Mouse (Mus musculus) thymus, postnatal 36 days (tissue): Measurements from ENCODE around the gene Ppp1r35.

Experiments
- DNase-seq, 2 experiments: peaks; one replicate each; pipeline ENCODE4 v3.0.0; 2022; ENCODE audit warnings: mixed read lengths in 2 of 2

The Ppp1r35 gene

DNA sequence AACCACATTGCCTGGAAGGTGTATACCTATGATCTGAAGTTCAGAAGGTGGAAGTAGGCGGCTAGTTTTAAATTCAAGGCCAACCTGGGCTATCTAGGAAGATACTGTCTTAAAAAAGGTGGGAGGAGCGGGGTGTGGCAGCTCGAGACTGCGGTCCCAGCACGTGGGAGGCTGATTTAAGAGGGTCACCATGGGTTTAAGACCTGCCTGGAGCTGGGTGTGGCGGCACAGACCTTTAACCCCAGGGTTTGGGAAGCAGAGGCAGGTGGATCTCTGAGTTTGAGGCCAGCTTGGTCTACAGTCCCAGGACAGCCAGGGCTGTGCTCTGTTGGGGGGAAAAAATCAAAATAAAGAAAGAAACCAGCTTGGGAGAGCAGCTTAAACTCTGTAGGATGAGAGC lies 26.7 kb upstream of the Ppp1r35 start:
- DNase-seq = no peak

DNA sequence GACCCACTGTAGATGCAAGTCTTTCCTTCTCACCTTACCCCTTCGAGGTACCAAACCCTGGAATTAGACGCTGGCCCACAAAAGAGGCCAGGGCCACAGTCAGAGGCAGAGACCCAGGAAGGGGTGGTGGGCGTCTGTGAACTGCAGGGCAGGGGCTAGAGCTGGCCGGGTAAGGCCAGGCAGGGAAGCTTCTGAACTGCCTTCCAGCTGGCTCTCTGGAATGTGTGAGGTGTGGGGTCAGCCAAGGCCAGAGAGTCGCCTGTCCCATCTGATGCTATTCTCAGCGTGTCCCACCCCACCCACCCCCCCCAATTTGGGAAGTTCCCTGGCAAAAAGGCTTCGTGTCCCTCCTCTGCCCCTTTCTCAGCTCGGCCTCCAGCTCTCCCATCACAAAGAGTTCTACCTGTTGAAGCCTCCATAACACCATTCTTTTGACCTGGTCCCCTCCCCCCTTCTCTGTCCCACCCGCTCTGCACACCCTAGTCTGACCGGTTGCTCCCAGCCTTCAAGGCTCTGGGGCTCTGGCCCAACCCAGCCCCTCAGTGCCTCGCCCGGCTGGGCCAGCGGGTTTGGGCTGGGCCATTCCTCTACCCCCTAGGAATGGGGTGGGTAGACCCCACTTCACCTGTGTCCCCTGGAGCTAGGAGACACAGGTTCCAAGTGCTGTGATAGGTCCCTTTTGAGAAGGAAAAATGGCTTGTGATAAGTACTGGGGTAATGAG lies 25.4 kb upstream of the Ppp1r35 start:
- DNase-seq = no peak

DNA sequence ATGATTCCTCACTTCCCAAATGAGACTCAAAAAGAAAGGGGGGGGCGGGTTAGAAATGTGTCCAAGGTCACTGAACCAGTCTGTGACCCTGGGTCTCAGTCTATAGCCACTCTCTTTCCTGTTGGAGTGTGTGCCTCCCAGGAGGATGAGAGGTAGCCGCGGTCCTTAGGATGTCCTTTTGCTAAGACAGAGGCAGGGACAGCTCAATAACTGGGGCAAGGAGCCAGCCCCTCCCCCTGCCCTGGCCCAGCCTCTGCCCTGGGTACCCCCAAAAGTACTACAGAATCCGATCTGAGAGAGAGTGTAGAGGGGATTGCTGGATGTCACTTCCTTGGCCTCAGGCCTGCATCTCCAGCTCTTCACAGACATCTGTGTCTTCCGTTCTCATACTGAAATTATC lies 23.2 kb upstream of the Ppp1r35 start:
- no peak for DNase-seq

DNA sequence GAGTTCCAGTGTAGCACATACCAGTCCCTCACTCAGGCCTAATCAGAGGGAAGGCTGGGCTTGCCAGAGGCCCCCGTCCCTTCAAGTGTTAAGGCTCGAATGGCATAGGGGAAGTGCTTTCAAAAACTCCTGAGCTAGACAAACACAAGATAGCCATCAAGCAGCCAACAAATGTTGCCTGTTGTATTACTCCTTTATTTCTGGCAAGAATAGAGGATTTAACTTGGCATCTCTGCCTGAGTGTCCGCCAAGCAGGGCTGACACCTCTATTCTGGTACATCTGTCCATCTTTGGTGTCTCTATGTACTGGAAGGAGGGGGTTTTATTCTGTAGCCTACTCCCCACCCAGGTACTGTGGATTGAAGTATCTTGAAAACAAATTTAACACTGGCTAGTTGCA lies 22.5 kb upstream of the Ppp1r35 start:
- no peak for DNase-seq

DNA sequence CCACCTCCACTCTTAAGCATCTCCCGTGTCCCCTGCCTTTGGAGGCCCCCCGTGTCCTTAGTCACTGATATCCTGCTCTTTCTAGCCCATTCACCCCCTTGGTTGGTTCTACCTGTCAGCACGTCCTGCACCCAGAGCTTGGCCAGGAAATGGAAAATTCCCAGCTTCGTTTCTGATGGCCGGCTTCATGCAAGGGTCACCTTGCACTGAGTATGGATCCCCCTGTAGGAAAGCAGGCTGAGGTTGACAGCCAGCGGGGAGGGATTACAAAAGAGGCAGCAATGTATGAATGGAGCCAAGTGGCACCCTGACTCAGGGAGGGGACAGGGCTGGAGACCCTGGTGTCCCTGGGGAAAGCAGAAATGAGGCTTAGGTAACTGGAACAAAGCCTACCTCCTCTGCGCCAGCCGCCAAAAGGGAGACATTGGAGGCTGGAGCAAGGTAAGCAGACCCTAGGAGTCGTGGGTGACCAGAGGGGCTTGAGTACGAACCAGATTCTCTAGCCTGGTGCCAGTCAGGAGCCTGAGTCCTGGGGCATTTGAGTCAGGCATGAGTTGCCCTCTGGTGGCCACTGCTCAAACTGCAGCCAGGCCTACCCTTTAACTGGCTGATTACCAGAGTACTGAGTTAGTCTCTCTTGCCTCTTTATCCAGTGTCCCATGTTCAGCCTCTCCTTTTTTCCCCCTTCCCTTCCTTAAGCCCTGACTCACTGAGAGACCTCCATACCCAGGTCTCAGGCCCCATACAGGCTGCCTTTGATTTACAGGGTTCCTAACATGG lies 21.6 kb upstream of the Ppp1r35 start:
- peak; percentile 81 to 85 for DNase-seq

DNA sequence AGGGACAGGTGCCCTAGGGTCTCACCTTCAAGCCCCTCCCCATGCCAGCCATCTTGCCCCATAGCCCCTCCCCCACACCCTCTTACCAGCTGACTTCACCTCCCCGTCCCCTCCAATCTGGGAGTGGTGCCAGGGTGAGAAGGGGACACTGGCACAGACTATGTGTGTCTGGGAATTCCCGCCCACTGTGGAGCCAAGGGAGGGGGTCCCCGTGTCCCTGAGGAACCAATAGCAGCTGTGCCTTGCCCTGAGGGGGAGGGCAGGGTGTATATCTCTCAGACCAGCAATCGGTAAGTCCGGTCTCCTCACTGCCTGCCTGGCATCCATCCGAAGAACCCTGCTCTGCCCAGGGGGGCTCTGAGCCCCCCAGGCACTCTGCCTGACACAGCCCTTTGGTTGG lies 20.8 kb upstream of the Ppp1r35 start:
- peak in 1 of 2 experiments; percentile 48 for DNase-seq

DNA sequence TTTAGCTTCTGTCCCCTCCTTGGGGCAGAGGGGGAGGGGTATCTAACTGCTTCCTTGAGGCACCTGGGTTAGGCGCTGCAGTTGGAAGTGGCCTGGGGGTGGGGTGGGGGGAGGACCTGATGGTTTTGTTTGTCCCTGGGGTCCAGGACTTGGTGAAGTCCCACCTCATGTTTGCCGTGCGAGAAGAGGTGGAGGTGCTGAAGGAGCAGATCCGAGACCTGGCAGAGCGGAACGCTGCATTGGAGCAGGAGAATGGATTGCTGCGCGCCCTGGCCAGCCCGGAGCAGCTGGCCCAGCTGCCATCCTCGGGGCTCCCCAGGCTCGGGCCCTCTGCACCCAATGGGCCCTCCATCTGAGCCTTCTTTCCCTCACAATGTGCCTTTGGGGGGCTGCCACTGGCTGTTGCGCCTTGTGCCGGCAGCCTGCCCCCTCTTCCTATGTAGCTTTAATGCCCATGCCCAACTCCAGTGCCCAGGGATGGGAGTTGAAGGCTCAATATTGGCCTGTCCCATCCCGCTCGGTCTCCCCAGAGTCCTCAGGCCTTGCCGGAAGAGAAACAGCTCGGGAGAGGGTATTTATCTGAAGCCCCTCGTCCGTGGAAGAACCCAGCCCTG lies 19.6 kb upstream of the Ppp1r35 start:
- no peak for DNase-seq

DNA sequence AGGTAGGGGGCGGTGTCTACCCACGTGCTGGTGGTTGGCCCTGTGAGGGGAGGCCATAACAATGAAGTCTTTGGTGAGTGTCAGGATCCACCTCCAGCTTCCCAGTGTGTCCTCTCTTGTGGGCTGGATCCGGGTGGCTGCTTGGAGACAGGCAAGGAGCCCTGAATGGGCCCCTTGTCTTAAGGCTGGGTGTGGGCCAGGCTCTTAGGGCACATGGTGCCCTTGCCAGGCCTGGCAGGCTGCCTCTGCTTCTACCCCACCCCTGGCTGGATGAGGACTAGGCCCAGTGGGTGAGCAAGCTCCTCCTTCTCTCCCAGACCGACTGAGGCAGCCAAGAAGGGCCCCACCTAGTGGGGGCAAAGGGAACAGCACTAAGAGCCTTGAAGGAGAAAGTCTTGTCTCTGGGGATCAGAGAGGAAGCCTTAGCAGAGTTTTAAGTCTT lies 18.7 kb upstream of the Ppp1r35 start:
- DNase-seq = peak; percentile 80 to 82

DNA sequence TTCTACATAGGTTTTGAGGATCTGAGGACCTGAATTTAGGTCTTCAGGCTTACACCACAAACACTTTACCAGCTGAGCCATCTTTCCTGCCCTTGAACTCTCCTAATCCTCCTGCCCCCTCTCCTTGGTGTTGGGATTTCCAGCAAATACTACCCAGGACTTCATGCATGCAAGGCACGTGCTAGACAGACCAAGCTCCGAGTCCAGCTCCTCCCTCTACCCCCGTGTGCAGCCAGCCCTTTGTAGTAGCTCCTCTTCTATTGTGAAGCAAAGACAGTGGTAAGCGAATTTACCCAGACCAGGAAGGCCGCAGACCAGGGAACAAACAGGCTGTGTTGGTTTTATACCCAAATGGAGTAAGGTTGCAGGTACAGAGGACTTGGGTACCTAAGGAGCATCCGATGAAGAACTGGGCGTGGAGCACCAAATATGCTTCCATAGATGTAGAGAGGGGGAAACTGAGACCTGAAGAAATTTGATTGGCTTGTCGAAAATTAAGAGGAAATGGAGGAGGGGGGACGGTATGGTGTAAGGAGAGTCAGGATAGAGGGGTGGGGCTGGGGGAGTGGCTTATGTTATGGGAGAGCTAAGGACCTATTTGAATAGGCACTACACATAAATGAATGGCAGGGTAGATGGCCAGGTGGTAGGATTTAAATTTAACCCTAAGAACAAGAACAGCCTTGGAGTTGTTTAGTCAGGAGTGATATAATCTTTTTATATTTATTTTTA lies 13.9 kb upstream of the Ppp1r35 start:
- DNase-seq = no peak

DNA sequence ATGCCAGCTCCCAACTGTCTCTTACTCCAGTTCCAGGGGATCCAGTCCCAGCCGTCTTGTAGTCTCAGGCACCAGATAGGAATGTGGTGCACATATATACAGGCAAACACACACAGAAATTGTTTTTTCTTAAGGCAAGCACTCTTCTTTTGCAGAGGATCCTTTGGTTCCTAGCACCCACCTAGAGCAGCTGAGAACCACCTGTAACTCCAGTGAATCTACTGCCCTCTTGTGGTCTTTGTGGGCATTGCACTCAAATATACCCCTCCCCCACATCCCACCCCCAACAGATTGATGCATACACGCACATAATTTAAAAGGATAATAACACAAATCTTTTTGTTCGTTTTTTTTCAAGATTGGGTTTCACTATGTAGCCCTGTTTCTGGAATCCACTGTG lies 12.4 kb upstream of the Ppp1r35 start:
- DNase-seq = no peak

DNA sequence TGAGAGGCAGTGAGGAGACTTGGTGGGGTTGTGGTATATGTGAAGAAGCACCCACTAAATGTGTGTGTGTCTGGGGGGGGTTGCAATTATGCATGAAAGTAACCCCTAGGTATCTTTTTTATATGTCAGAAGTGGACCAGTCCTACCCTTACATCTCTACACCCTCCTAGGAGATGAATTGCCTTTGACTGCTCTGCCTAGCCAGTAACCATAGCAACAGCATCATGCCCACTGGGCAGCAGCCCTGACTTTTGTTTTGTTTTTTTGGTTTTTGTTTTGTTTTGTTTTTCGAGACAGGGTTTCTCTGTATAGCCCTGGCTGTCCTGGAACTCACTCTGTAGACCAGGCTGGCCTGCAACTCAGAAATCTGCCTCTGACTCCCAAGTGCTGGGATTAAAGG lies 10.2 kb upstream of the Ppp1r35 start:
- no peak for DNase-seq

DNA sequence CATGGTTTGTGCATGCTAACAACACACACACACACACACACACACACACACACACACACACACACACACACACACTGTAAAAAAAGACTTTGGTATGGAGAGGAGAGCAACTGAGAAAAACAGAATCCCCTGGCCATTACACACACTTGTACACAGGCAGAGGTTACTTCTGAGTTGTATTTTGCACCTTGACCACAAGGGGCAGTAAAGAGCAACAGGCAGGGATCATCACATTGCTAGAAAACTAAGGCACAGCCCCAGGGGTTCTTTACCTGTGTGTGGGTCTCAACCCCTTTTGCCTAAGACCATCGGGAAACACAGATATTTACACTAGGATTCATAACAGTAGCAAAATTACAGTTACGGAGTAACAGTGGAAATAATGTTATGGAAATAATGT lies 7.9 kb upstream of the Ppp1r35 start:
- no peak for DNase-seq

DNA sequence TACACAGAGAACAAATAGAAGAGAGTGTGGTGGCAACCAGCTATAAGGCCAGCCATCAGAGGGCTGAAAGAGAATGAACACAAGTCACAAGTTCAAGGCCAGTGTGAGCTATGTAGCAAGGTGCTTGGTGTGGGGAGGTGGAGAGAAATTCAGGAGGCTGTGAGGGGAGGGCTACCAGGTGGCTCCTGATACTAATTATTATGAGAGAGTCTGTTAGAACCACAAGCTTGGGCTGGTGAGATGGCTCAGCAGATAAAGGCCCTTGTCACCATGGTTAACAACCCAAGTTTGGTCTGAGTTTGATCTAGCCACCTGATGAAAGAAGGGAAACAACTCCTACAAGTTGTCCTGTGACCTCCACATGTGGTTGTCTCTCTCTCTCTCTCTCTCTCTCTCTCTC lies 5.9 kb upstream of the Ppp1r35 start:
- no peak for DNase-seq

DNA sequence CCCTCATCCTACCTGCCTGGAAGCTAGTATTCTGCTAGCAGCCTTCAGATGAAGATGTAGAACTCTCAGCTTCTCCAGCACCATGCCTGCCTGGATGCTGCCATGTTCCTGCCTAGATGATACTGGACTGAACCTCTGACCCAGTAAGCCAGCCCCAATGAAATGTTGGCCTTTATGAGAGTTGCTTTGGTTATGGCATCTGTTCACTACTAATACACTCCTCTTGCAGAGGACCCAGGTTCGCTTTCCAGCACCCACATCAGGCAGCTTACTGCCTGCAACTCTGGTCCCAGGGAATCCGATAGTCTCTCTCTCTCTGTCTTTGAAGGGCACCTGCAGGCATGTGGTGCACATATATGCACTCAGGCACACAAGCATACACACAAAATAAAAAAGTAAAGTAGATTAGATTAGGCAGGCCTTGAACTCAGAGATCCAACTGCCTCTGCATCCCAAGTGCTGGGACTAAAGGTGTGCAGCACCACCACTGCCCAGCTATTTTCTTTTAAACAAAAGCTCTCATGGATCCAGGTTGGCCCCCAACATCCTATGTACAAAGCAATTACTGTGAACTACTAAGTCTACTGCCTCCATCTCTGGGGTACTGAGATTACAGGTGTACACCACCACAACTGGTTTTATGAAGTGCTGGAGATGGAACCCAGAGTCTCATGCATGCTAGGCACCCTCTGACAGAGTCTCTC lies 2.9 kb upstream of the Ppp1r35 start:
- no peak for DNase-seq

DNA sequence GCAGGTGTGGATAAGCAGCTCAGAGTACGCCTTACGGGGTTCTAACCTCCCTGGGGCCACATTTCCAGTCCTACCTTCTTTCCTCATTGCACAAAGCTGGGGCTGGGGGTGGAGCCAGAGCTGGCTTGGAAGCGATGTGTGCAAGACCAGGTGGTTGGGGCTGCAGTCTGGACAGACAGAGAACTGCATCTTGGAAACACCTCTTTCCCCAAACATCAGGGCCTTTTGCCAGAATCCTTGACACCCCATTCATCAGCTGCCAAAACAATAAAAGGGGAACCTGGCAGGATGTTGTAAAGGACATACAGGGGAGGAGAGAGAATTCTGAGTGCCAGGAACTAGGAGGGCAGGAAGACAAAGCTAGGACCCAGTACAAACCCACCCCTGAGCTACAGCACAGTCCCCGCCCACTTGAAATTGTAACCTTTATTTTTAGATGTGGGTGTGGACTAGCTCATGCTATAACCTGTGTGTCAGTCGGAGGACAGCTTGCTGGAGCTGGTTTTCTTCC lies 2.2 kb upstream of the Ppp1r35 start:
- peak; percentile 38 to 57 for DNase-seq

DNA sequence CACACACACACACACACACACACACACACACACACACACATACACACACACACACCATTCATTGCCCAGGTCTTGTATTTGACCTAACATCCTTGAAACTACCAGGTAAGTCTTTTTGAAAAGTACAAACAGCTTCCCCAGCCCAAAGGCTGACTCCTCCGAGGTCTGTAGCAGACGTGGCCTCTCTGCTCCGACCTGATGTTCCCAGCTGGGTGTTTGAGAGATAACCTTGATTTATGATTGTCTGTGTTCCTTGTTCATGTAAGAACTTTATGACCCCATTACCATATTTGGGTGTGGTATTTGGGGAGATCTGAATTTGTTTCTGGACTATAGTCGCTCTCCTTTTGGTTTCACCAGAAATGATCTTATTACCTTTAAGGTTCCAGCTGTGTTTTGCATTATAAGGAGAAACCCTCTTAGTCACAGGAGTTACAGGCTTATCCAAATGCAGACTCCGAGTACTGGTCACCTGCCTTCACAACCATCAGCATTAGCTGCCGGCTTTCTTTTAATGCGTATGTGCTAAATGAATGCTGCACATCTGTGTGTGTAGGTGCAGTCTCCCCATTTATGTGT lies 1.3 kb upstream of the Ppp1r35 start:
- DNase-seq = no peak

DNA sequence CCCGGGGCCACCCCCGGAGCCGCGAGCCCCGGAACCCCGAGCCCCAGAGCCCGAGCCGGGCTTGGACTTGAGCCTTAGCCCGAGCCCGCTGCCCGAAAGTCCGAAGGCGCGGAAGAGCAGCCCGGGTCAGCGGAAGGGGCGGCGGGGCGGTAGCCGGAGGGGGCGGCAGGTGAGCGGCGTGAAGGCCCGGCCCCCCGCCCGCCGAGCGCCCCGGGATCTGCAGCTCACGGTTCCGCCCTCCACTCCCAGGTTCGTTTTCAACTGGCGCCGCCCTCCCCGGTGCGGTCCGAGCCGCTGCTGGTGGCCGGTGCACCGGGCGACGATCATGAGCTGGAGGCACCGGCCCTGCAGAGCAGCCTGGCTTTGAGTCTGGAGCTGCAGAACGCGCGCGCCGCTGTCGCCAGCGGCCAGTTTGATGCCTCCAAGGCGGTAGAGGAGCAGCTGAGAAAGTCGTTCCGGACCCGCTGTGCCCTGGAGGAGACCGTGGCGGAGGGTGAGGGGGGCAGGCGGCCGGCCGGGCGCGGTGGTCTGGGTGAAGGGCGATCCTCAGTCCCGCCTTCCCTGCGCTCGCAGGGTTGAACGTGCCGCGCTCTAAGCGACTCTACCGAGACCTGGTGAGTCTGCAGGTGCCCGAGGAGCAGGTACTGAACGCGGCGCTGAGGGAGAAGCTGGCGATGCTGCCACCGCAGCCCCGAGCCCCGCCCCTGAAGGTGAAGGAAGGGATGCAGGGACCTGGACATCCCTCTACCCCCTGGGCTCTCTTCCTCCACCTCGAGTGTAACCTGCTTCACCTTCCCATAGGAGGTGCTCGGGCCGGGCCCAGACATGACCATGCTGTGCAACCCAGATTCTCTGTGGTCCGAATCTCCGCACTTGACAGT lies 644 bp downstream of the Ppp1r35 start:
- DNase-seq = peak; percentile 46 to 63

DNA sequence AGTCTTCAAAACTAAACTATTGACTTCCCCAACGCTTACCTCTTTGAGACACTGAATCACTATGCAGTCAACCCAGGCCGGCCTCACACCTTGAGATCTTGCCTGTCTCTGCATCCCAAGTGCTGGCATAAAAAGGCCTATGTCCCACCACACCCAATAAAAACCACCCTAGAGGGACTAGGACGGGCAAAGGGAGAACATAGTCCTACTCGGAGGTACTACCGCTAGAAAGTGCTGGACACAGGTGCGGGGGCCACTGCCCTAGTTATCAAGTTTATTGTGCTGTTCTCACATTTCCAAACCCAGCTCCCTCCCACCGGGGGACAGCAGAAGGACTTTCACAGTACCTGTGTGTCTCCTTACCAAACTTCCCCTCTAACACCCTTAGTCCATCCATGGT lies 3.0 kb downstream of the Ppp1r35 start:
- no peak for DNase-seq

DNA sequence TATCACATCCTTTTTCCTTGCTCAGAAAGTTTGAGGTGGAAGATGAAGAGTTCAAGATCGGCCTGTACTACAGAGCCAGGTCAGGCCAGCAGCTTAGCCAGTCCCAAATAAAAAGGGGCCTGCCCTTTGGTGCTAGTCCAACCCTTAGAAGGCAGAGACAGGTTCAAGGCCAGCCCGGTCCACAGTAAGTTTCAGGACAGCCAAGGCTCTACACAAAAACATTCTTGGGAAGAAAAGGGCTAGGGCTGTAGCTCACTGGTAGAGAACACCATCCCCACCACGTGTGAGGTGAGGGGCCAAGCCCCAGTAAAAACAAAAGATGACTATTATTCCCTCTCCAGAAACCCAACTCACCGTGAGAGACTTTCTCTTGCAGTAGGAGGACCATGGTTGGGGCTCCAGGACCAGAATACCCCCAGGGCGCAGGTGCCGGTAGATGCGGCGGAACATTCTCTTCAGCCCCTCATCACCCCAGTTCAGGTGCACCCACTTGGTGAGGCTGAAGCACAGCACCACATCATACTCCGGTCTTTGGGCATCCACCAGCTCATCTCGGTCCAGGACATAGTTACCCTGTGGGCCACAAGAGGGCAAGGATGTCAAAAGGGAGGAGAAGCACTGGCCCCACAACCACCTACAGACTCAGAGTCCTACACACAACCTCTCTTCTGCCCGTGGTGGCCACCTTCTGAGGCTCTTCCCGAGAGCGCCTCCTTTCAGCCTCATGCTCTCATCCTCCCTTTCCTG lies 4.3 kb downstream of the Ppp1r35 start:
- no peak for DNase-seq

DNA sequence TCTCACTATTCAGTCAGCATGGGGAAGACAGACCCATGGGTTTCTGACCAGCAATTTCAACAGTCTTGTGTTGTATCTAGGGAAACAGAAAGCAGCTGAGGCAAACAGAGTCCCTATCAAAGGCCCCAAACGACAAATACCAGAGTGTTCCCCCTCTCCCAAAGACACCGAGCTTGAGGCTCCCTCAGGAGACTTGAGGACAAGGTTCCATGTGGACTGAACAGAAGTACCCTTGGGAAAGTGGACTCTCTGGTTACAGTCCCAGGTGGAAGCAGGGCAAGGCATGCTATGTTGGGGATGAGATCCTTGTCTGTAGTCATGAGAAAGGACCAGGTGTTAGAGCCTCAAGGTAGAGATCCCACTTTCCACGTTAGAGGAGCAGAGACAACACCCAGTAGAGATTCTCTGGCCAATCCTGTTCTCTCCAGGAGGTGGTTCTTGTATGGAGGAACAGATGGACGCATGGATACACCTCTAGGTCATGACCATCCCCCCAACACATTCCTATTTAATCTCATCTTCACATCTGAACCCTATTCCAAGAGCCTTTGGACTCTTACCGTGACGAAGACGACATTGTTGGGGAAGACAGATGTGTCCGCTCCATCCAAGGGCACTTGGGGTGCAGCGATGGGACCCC lies 5.4 kb downstream of the Ppp1r35 start:
- DNase-seq = no peak
